Mouse (Mus musculus) forebrain, embryonic 15.5 days (tissue): ENCODE measurements at regions not wholly inside any gene's neighbourhood (a gene's known extent, or its start where the extent isn't known, plus 50 kb on each side); places are given as distances from the start of the nearest gene placed in this dataset.

Experiments
- ATAC-seq: fragments of 200-750 bp; cut with Nextera tagmentation; replicated peaks from 2 replicates; pipeline ENCODE4 v1.8.0; 2017; ENCODE audit warnings: mild to moderate bottlenecking, moderate TSS enrichment, moderate library complexity
- H3K27ac ChIP-seq: fragments of 300-500 bp; sonication (generic); replicated peaks from 2 replicates; pipeline ENCODE4 v1.5.1; 2015; ENCODE audit warnings: mild to moderate bottlenecking, inconsistent platforms
- H3K27me3 ChIP-seq: fragments of 300-500 bp; sonication (generic); 2 replicates; pipeline ENCODE4 v1.6.1; 2015; ENCODE audit warnings: inconsistent platforms
- H3K36me3 ChIP-seq: fragments of 300-500 bp; sonication (generic); 2 replicates; pipeline ENCODE4 v1.6.1; 2015; ENCODE audit warnings: mild to moderate bottlenecking, inconsistent platforms
- H3K4me1 ChIP-seq: fragments of 300-500 bp; sonication (generic); 2 replicates; pipeline ENCODE4 v1.6.1; 2015; ENCODE audit warnings: inconsistent platforms
- H3K4me2 ChIP-seq: fragments of 300-500 bp; sonication (generic); replicated peaks from 2 replicates; pipeline ENCODE4 v1.6.1; 2015; ENCODE audit warnings: mild to moderate bottlenecking, inconsistent platforms
- H3K4me3 ChIP-seq: fragments of 300-500 bp; sonication (generic); 2 replicates; pipeline ENCODE4 v1.5.1; 2015; ENCODE audit warnings: mild to moderate bottlenecking, inconsistent platforms
- H3K9ac ChIP-seq: fragments of 300-500 bp; sonication (generic); replicated peaks from 2 replicates; pipeline ENCODE4 v1.6.1; 2015; ENCODE audit warnings: mild to moderate bottlenecking, inconsistent platforms
- H3K9me3 ChIP-seq: fragments of 300-500 bp; sonication (generic); 2 replicates; pipeline ENCODE4 v1.6.1; 2016; ENCODE audit warnings: inconsistent platforms
- WGBS: fragments of 180-500 bp; shearing (Covaris S2); methylation state at CpG from one replicate; pipeline ENCODE4 v1.1.7; 2015; ENCODE audit warnings: mixed read lengths; 5-methylcytosine and 5-hydroxymethylcytosine counted together

GRCm38 (mm10) chr4:81005507-81006328, 95.3 kb downstream of the Lurap1l start:
- Histone ChIP-seq H3K4me1 (peaks cover 5% of the 10 kb centered on the region; the same call in 1 of the 2 replicates), H3K4me3 (no peak overlapping the region), H3K27ac (no peak overlapping the region), H3K27me3 (no peaks in the 10 kb centered on the region), H3K9me3 (peaks cover 2% of the 10 kb centered on the region; the same call in 1 of the 2 replicates), H3K4me2 (no peak overlapping the region; the same call in 1 of the 2 replicates), H3K36me3 (no peaks in the 10 kb centered on the region), H3K9ac (no peak overlapping the region)
- ATAC-seq = no peak
- WGBS = 26% methylated on average over 7 of the region's 7 CpGs

- Histone ChIP-seq H3K9me3 (no peaks in the 10 kb centered on the region), H3K36me3 (no peaks in the 10 kb centered on the region), H3K4me2 (no peak overlapping the region), H3K27ac (no peak overlapping the region), H3K4me3 (no peak overlapping the region), H3K27me3 (no peaks in the 10 kb centered on the region), H3K4me1 (peaks cover 5% of the 10 kb centered on the region; the same call in 1 of the 2 replicates), H3K9ac (no peak overlapping the region)
- no peak for ATAC-seq
- WGBS = 93% methylated on average over 1 of the region's 1 CpGs
These were observed 96.1 kb downstream of the Lurap1l start for GRCm38 (mm10) chr4:81006546-81006945.

- Histone ChIP-seq H3K27me3 (no peaks in the 10 kb centered on the region), H3K36me3 (no peaks in the 10 kb centered on the region), H3K27ac (no peak overlapping the region), H3K4me2 (no peak overlapping the region), H3K9ac (no peak overlapping the region), H3K4me3 (no peak overlapping the region), H3K4me1 (no peaks in the 10 kb centered on the region), H3K9me3 (no peaks in the 10 kb centered on the region)
- 51% methylated on average over 2 of the region's 2 CpGs for WGBS
- no peak for ATAC-seq
These were observed 111.4 kb downstream of the Lurap1l start for GRCm38 (mm10) chr4:81021850-81022249.

GRCm38 (mm10) chr4:81023436-81023983, 113.1 kb downstream of the Lurap1l start:
- Histone ChIP-seq H3K9ac (no peak overlapping the region), H3K4me1 (no peaks in the 10 kb centered on the region), H3K9me3 (no peaks in the 10 kb centered on the region), H3K4me3 (no peak overlapping the region), H3K36me3 (no peaks in the 10 kb centered on the region), H3K27ac (no peak overlapping the region), H3K4me2 (no peak overlapping the region), H3K27me3 (no peaks in the 10 kb centered on the region)
- WGBS = 79% methylated on average over 14 of the region's 14 CpGs
- no peak for ATAC-seq

- Histone ChIP-seq H3K27ac (no peak overlapping the region), H3K36me3 (no peaks in the 10 kb centered on the region), H3K4me3 (no peak overlapping the region), H3K27me3 (no peaks in the 10 kb centered on the region), H3K4me1 (no peaks in the 10 kb centered on the region), H3K9ac (no peak overlapping the region), H3K9me3 (no peaks in the 10 kb centered on the region), H3K4me2 (no peak overlapping the region)
- ATAC-seq = no peak
- 98% methylated on average over 1 of the region's 1 CpGs for WGBS
These were observed 117.1 kb downstream of the Lurap1l start for GRCm38 (mm10) chr4:81027558-81027957.

- no peak overlapping the region for H3K9ac ChIP-seq
- no peaks in the 10 kb centered on the region for H3K9me3 ChIP-seq
- no peak overlapping the region for H3K4me3 ChIP-seq
- H3K27me3 ChIP-seq = no peaks in the 10 kb centered on the region
- no peak overlapping the region for H3K4me2 ChIP-seq
- no peaks in the 10 kb centered on the region for H3K4me1 ChIP-seq
- WGBS = 86% methylated on average over 3 of the region's 3 CpGs
- no peak overlapping the region for H3K27ac ChIP-seq
- no peak for ATAC-seq
- H3K36me3 ChIP-seq = no peaks in the 10 kb centered on the region
These were observed 120.2 kb downstream of the Lurap1l start for GRCm38 (mm10) chr4:81030671-81031070.

- H3K4me1 ChIP-seq = no peaks in the 10 kb centered on the region
- no peak overlapping the region for H3K27ac ChIP-seq
- no peak overlapping the region for H3K9ac ChIP-seq
- no peaks in the 10 kb centered on the region for H3K27me3 ChIP-seq
- no peaks in the 10 kb centered on the region for H3K36me3 ChIP-seq
- no peak overlapping the region for H3K4me3 ChIP-seq
- no peak for ATAC-seq
- no peak overlapping the region for H3K4me2 ChIP-seq
- no peaks in the 10 kb centered on the region for H3K9me3 ChIP-seq
These were observed 127.0 kb downstream of the Lurap1l start for GRCm38 (mm10) chr4:81037336-81037902.

- Histone ChIP-seq H3K9me3 (no peaks in the 10 kb centered on the region), H3K9ac (no peak overlapping the region), H3K27ac (no peak overlapping the region), H3K4me1 (peaks cover 8% of the 10 kb centered on the region; the same call in 1 of the 2 replicates), H3K27me3 (no peaks in the 10 kb centered on the region), H3K36me3 (no peaks in the 10 kb centered on the region), H3K4me2 (no peak overlapping the region), H3K4me3 (no peak overlapping the region)
- 93% methylated on average over 1 of the region's 1 CpGs for WGBS
- no peak for ATAC-seq
These were observed 147.8 kb downstream of the Lurap1l start for GRCm38 (mm10) chr4:81058227-81058626.

- H3K9ac ChIP-seq = no peak overlapping the region
- H3K4me3 ChIP-seq = no peak overlapping the region
- 0 out of 2 replicates have a peak overlapping the region, but pooled peaks have one; percentile 25 for H3K27ac ChIP-seq
- H3K4me1 ChIP-seq = peaks cover 8% of the 10 kb centered on the region; the same call in 1 of the 2 replicates
- 70% methylated on average over 5 of the region's 5 CpGs for WGBS
- peak; percentile 83 for ATAC-seq
- H3K27me3 ChIP-seq = no peaks in the 10 kb centered on the region
- H3K4me2 ChIP-seq = no peak overlapping the region
- H3K9me3 ChIP-seq = no peaks in the 10 kb centered on the region
- no peaks in the 10 kb centered on the region for H3K36me3 ChIP-seq
These were observed 148.4 kb downstream of the Lurap1l start for GRCm38 (mm10) chr4:81058809-81059208.

GRCm38 (mm10) chr4:81059356-81059755, 148.9 kb downstream of the Lurap1l start:
- Histone ChIP-seq H3K4me3 (no peak overlapping the region), H3K27me3 (no peaks in the 10 kb centered on the region), H3K4me2 (no peak overlapping the region), H3K36me3 (no peaks in the 10 kb centered on the region), H3K27ac (peak overlapping the region; percentile 25; the same call in 1 of the 2 replicates), H3K9me3 (no peaks in the 10 kb centered on the region), H3K4me1 (peaks cover 8% of the 10 kb centered on the region; the same call in 1 of the 2 replicates), H3K9ac (no peak overlapping the region)
- peak; percentile 75; the same call in 1 of the 2 replicates for ATAC-seq
- WGBS = 77% methylated on average over 3 of the region's 3 CpGs

GRCm38 (mm10) chr4:81082290-81082947, 172.0 kb downstream of the Lurap1l start:
- ATAC-seq = no peak
- H3K4me1 ChIP-seq = no peaks in the 10 kb centered on the region
- no peaks in the 10 kb centered on the region for H3K36me3 ChIP-seq
- WGBS = 74% methylated on average over 6 of the region's 6 CpGs
- no peaks in the 10 kb centered on the region for H3K27me3 ChIP-seq
- no peak overlapping the region for H3K4me2 ChIP-seq
- no peak overlapping the region for H3K27ac ChIP-seq
- no peak overlapping the region for H3K4me3 ChIP-seq
- no peak overlapping the region for H3K9ac ChIP-seq
- no peaks in the 10 kb centered on the region for H3K9me3 ChIP-seq

GRCm38 (mm10) chr4:81085188-81085587, 174.7 kb downstream of the Lurap1l start:
- H3K9ac ChIP-seq = no peak overlapping the region
- no peak overlapping the region for H3K4me3 ChIP-seq
- H3K27ac ChIP-seq = no peak overlapping the region
- H3K36me3 ChIP-seq = no peaks in the 10 kb centered on the region
- no peak for ATAC-seq
- H3K9me3 ChIP-seq = no peaks in the 10 kb centered on the region
- H3K4me1 ChIP-seq = no peaks in the 10 kb centered on the region
- H3K27me3 ChIP-seq = no peaks in the 10 kb centered on the region
- H3K4me2 ChIP-seq = no peak overlapping the region
- 69% methylated on average over 4 of the region's 4 CpGs for WGBS
